Mouse (Mus musculus): ENCODE data around the gene Agbl3. TPM values are rescaled to one million over a fixed set of nuclear protein-coding genes. Genes with fewer than 3 reads are reported as not detected.

Gene Agbl3
- polyA plus RNA-seq, 1 experiment from 2014 or later = 6.2 TPM

- Histone ChIP-seq H3K4me1 (ENCODE audit: control insufficient read depth, insufficient read depth, low read length) (no peaks in the 10 kb centered on the region), H3K4me3 (ENCODE audit: low read depth, low read length) (no peak overlapping the region), H3K36me3 (ENCODE audit: control insufficient read depth, insufficient read depth, low read length) (no peaks in the 10 kb centered on the region), H3K27ac (ENCODE audit: low read depth, low read length) (no peak overlapping the region), H3K27me3 (ENCODE audit: control insufficient read depth, insufficient read depth, low read length) (no peaks in the 10 kb centered on the region), H3K9me3 (ENCODE audit: control insufficient read depth, low read length) (no peaks in the 10 kb centered on the region), H3K9ac (ENCODE audit: low read length) (no peak overlapping the region), H3K4me2 (ENCODE audit: low read depth) (no peak overlapping the region)
- ATAC-seq (ENCODE audit: insufficient read depth, low FRiP score, low TSS enrichment) (no peak), DNase-seq (ENCODE audit: low spot score) (no peak)
- 80% methylated on average over 21 of the region's 21 CpGs for WGBS
Measured at GRCm38 (mm10) chr6:34874101-34874921, 94.1 kb downstream of the Agbl3 start.

- Histone ChIP-seq H3K36me3 (ENCODE audit: control insufficient read depth, insufficient read depth, low read length) (no peaks in the 10 kb centered on the region), H3K27me3 (ENCODE audit: control insufficient read depth, insufficient read depth, low read length) (no peaks in the 10 kb centered on the region), H3K4me1 (ENCODE audit: control insufficient read depth, insufficient read depth, low read length) (no peaks in the 10 kb centered on the region), H3K27ac (ENCODE audit: low read depth, low read length) (no peak overlapping the region), H3K9ac (ENCODE audit: low read length) (no peak overlapping the region; the same call in 1 of the 2 replicates), H3K4me2 (ENCODE audit: low read depth) (no peak overlapping the region), H3K9me3 (ENCODE audit: control insufficient read depth, low read length) (no peaks in the 10 kb centered on the region), H3K4me3 (ENCODE audit: low read depth, low read length) (no peak overlapping the region)
- ATAC-seq (ENCODE audit: insufficient read depth, low FRiP score, low TSS enrichment) (no peak), DNase-seq (ENCODE audit: low spot score) (no peak)
- WGBS = 89% methylated on average over 15 of the region's 15 CpGs
Measured at GRCm38 (mm10) chr6:34875268-34875761, 95.1 kb downstream of the Agbl3 start.

GRCm38 (mm10) chr6:34875966-34876834, 96.0 kb downstream of the Agbl3 start:
- Histone ChIP-seq H3K27me3 (ENCODE audit: control insufficient read depth, insufficient read depth, low read length) (no peaks in the 10 kb centered on the region), H3K9me3 (ENCODE audit: control insufficient read depth, low read length) (no peaks in the 10 kb centered on the region), H3K9ac (ENCODE audit: low read length) (no peak overlapping the region), H3K27ac (ENCODE audit: low read depth, low read length) (no peak overlapping the region), H3K4me3 (ENCODE audit: low read depth, low read length) (peak overlapping the region; percentile 61; the same call in 1 of the 2 replicates), H3K4me2 (ENCODE audit: low read depth) (peak overlapping the region; percentile 69; the same call in 1 of the 2 replicates), H3K4me1 (ENCODE audit: control insufficient read depth, insufficient read depth, low read length) (no peaks in the 10 kb centered on the region), H3K36me3 (ENCODE audit: control insufficient read depth, insufficient read depth, low read length) (no peaks in the 10 kb centered on the region)
- WGBS = 65% methylated on average over 12 of the region's 12 CpGs
- DNase-seq (ENCODE audit: low spot score) (peak; percentile 10), ATAC-seq (ENCODE audit: insufficient read depth, low FRiP score, low TSS enrichment) (no peak)

- Histone ChIP-seq H3K9me3 (ENCODE audit: control insufficient read depth, low read length) (no peaks in the 10 kb centered on the region), H3K36me3 (ENCODE audit: control insufficient read depth, insufficient read depth, low read length) (no peaks in the 10 kb centered on the region), H3K4me1 (ENCODE audit: control insufficient read depth, insufficient read depth, low read length) (no peaks in the 10 kb centered on the region), H3K27ac (ENCODE audit: low read depth, low read length) (no peak overlapping the region), H3K4me3 (ENCODE audit: low read depth, low read length) (peak overlapping the region; percentile 61; the same call in 1 of the 2 replicates), H3K9ac (ENCODE audit: low read length) (peak overlapping the region; percentile 87), H3K27me3 (ENCODE audit: control insufficient read depth, insufficient read depth, low read length) (no peaks in the 10 kb centered on the region), H3K4me2 (ENCODE audit: low read depth) (peak overlapping the region; percentile 69)
- 38% methylated on average over 2 of the region's 2 CpGs for WGBS
- DNase-seq (ENCODE audit: low spot score) (peak; percentile 8), ATAC-seq (ENCODE audit: insufficient read depth, low FRiP score, low TSS enrichment) (no peak)
Measured at GRCm38 (mm10) chr6:34876835-34877156, 96.6 kb downstream of the Agbl3 start.

- H3K4me3 ChIP-seq (ENCODE audit: low read depth, low read length) = peak within 1 kb of the TSS; percentile 61
- under 1% methylated on average over 55 of the region's 56 CpGs for WGBS
- no peaks in the 10 kb centered on the region for H3K4me1 ChIP-seq (ENCODE audit: control insufficient read depth, insufficient read depth, low read length)
- H3K27ac ChIP-seq (ENCODE audit: low read depth, low read length) = peak within 1 kb of the TSS; percentile 77
- DNase-seq (ENCODE audit: low spot score) (peak; percentile 97), ATAC-seq (ENCODE audit: insufficient read depth, low FRiP score, low TSS enrichment) (peak; percentile 92)
- peak within 1 kb of the TSS; percentile 69 for H3K4me2 ChIP-seq (ENCODE audit: low read depth)
- no peaks in the 10 kb centered on the region for H3K36me3 ChIP-seq (ENCODE audit: control insufficient read depth, insufficient read depth, low read length)
- no peaks in the 10 kb centered on the region for H3K27me3 ChIP-seq (ENCODE audit: control insufficient read depth, insufficient read depth, low read length)
- no peaks in the 10 kb centered on the region for H3K9me3 ChIP-seq (ENCODE audit: control insufficient read depth, low read length)
- peak within 1 kb of the TSS; percentile 87 for H3K9ac ChIP-seq (ENCODE audit: low read length)
Measured at GRCm38 (mm10) chr6:34877509-34878321, 97.5 kb downstream of the Agbl3 start, which contains the start of gene Cyren. Cyren (minus strand) TSS chr6:34878060.

- Histone ChIP-seq H3K4me2 (ENCODE audit: low read depth) (no peak overlapping the region), H3K9ac (ENCODE audit: low read length) (0 out of 2 replicates have a peak overlapping the region, but pooled peaks have one; percentile 14), H3K27me3 (ENCODE audit: control insufficient read depth, insufficient read depth, low read length) (no peaks in the 10 kb centered on the region), H3K36me3 (ENCODE audit: control insufficient read depth, insufficient read depth, low read length) (no peaks in the 10 kb centered on the region; the same call in 1 of the 2 replicates), H3K4me3 (ENCODE audit: low read depth, low read length) (no peak overlapping the region), H3K27ac (ENCODE audit: low read depth, low read length) (no peak overlapping the region), H3K9me3 (ENCODE audit: control insufficient read depth, low read length) (no peaks in the 10 kb centered on the region), H3K4me1 (ENCODE audit: control insufficient read depth, insufficient read depth, low read length) (no peaks in the 10 kb centered on the region)
- ATAC-seq (ENCODE audit: insufficient read depth, low FRiP score, low TSS enrichment) (no peak), DNase-seq (ENCODE audit: low spot score) (no peak)
- WGBS = 90% methylated on average over 16 of the region's 16 CpGs
Measured at GRCm38 (mm10) chr6:34879101-34879740, 99.0 kb downstream of the Agbl3 start.

GRCm38 (mm10) chr6:34879911-34880475, 99.8 kb downstream of the Agbl3 start:
- Histone ChIP-seq H3K4me2 (ENCODE audit: low read depth) (no peak overlapping the region), H3K27me3 (ENCODE audit: control insufficient read depth, insufficient read depth, low read length) (no peaks in the 10 kb centered on the region), H3K9ac (ENCODE audit: low read length) (no peak overlapping the region), H3K36me3 (ENCODE audit: control insufficient read depth, insufficient read depth, low read length) (no peaks in the 10 kb centered on the region; the same call in 1 of the 2 replicates), H3K27ac (ENCODE audit: low read depth, low read length) (no peak overlapping the region), H3K4me3 (ENCODE audit: low read depth, low read length) (no peak overlapping the region), H3K9me3 (ENCODE audit: control insufficient read depth, low read length) (no peaks in the 10 kb centered on the region), H3K4me1 (ENCODE audit: control insufficient read depth, insufficient read depth, low read length) (no peaks in the 10 kb centered on the region)
- no peak for ATAC-seq (ENCODE audit: insufficient read depth, low FRiP score, low TSS enrichment)
- peak; percentile 24 for DNase-seq (ENCODE audit: low spot score)
- WGBS = 62% methylated on average over 6 of the region's 6 CpGs

Measured in neural tube, embryonic 11.5 days (tissue).